Mouse (Mus musculus) urinary bladder, postnatal 14 days (tissue): Measurements from ENCODE around the gene Rpap1.

Experiments
- DNase-seq: peaks from one replicate; pipeline ENCODE4 v3.0.0; 2021; ENCODE audit warnings: low spot score

Gene Rpap1

GRCm38 (mm10) chr2:119787206-119787883, at the start of gene Rpap1:
Gene Rpap1 (minus strand): TSS chr2:119787537.
- peak; percentile 80 for DNase-seq

- DNase-seq = no peak
Observed at GRCm38 (mm10) chr2:119834231-119834630, 46.9 kb upstream of the Rpap1 start.

- no peak for DNase-seq
Observed at GRCm38 (mm10) chr2:119830579-119830978, 43.2 kb upstream of the Rpap1 start.

- no peak for DNase-seq
Observed at GRCm38 (mm10) chr2:119821136-119821535, 33.8 kb upstream of the Rpap1 start.

GRCm38 (mm10) chr2:119818668-119819272, 31.4 kb upstream of the Rpap1 start:
- DNase-seq = peak; percentile 66

GRCm38 (mm10) chr2:119817047-119817446, 29.7 kb upstream of the Rpap1 start:
- DNase-seq = no peak

- no peak for DNase-seq
Observed at GRCm38 (mm10) chr2:119816611-119817010, 29.3 kb upstream of the Rpap1 start.

GRCm38 (mm10) chr2:119814376-119814933, 27.1 kb upstream of the Rpap1 start:
- no peak for DNase-seq

GRCm38 (mm10) chr2:119811490-119812146, 24.3 kb upstream of the Rpap1 start:
- DNase-seq = no peak

- no peak for DNase-seq
Observed at GRCm38 (mm10) chr2:119810890-119811289, 23.6 kb upstream of the Rpap1 start.

- DNase-seq = no peak
Observed at GRCm38 (mm10) chr2:119808881-119809280, 21.5 kb upstream of the Rpap1 start.

- DNase-seq = no peak
Observed at GRCm38 (mm10) chr2:119808438-119808837, 21.1 kb upstream of the Rpap1 start.

- DNase-seq = no peak
Observed at GRCm38 (mm10) chr2:119805536-119805935, 18.2 kb upstream of the Rpap1 start.

- DNase-seq = no peak
Observed at GRCm38 (mm10) chr2:119804776-119805175, 17.4 kb upstream of the Rpap1 start.

GRCm38 (mm10) chr2:119804275-119804628, 16.9 kb upstream of the Rpap1 start:
- DNase-seq = no peak

GRCm38 (mm10) chr2:119803618-119804274, 16.4 kb upstream of the Rpap1 start:
- DNase-seq = no peak

- DNase-seq = peak; percentile 30
Observed at GRCm38 (mm10) chr2:119802767-119803617, 15.7 kb upstream of the Rpap1 start.

GRCm38 (mm10) chr2:119800876-119801846, 13.8 kb upstream of the Rpap1 start:
- DNase-seq = peak; percentile 35

GRCm38 (mm10) chr2:119799961-119800550, 12.7 kb upstream of the Rpap1 start:
- peak; percentile 33 for DNase-seq
